Mouse (Mus musculus) spleen, adult 2 months (tissue): Measurements from ENCODE around the gene Ap5s1. TPM values are rescaled to one million over a fixed set of nuclear protein-coding genes. Genes with fewer than 3 reads are reported as not detected.

ENCODE experiments used
- DNase-seq, 2 experiments: peaks; one replicate each; pipeline versions ENCODE4 v3.0.0 to v3.0.0-alpha.2; 2012 to 2021; ENCODE audit warnings: low spot score in 2 of 2, low read depth in 1 of 2
- H3K27ac ChIP-seq: fragments of 200-500 bp; 2 replicates; pipeline ENCODE4 v1.5.1; 2012; ENCODE audit warnings: low read length, inconsistent platforms; ENCODE audit not compliant: insufficient read depth
- H3K27me3 ChIP-seq: fragments of 200-500 bp; 2 replicates; pipeline ENCODE4 v1.6.1; 2012; ENCODE audit warnings: mild to moderate bottlenecking, moderate library complexity, low read length, inconsistent platforms; ENCODE audit not compliant: control insufficient read depth, insufficient read depth
- H3K36me3 ChIP-seq: fragments of 200-500 bp; 2 replicates; pipeline ENCODE4 v1.6.1; 2012; ENCODE audit warnings: mild to moderate bottlenecking, low read length, inconsistent platforms; ENCODE audit not compliant: control insufficient read depth, insufficient read depth
- H3K4me1 ChIP-seq: fragments of 200-500 bp; 2 replicates; pipeline ENCODE4 v1.6.1; 2011; ENCODE audit warnings: inconsistent platforms; ENCODE audit not compliant: control insufficient read depth, insufficient read depth, insufficient read length
- H3K4me3 ChIP-seq: fragments of 200-500 bp; 2 replicates; pipeline ENCODE4 v1.5.1; 2011; ENCODE audit warnings: mild to moderate bottlenecking, inconsistent platforms; ENCODE audit not compliant: insufficient read depth, insufficient read length; ENCODE audit errors: extremely low read depth
- CTCF ChIP-seq: fragments of 200-500 bp; IDR thresholded peaks from 2 replicates; pipeline ENCODE4 v1.5.1; 2011; ENCODE audit warnings: mild to moderate bottlenecking, inconsistent platforms; ENCODE audit not compliant: insufficient read depth, insufficient read length, insufficient replicate concordance; ENCODE audit errors: extremely low read depth
- POLR2A ChIP-seq: fragments of 200-500 bp; IDR thresholded peaks from 2 replicates; pipeline ENCODE4 v1.6.1; 2011; ENCODE audit warnings: low read depth, low read length, inconsistent platforms
- WGBS: fragments of 180-500 bp; shearing (Covaris S2); methylation state at CpG from one replicate; pipeline ENCODE4 v1.1.7; 2018; 5-methylcytosine and 5-hydroxymethylcytosine counted together
- polyA plus RNA-seq: library from polyadenylated mRNA; depleted of rRNA; stranded (reverse); fragments of >200 nt; gene quantifications from 2 replicates; pipeline ENCODE4 v1.2.3, GENCODE M21; 2012

Ap5s1 gene
- polyA plus RNA-seq, 1 experiment, result 24.3 TPM

GRCm38 (mm10) chr2:131234127-131234650, 27.3 kb downstream of the Ap5s1 start:
- 6% methylated on average over 28 of the region's 28 CpGs for WGBS
- no peak for TF ChIP-seq POLR2A
- no peak for TF ChIP-seq CTCF
- Histone ChIP-seq H3K4me1 (peaks cover 14% of the 10 kb centered on the region; the same call in 1 of the 2 replicates), H3K27ac (peak overlapping the region; percentile 86), H3K36me3 (peaks cover 6% of the 10 kb centered on the region), H3K4me3 (peak overlapping the region; percentile 90), H3K27me3 (no peaks in the 10 kb centered on the region)
- DNase-seq, result no peak

DNA sequence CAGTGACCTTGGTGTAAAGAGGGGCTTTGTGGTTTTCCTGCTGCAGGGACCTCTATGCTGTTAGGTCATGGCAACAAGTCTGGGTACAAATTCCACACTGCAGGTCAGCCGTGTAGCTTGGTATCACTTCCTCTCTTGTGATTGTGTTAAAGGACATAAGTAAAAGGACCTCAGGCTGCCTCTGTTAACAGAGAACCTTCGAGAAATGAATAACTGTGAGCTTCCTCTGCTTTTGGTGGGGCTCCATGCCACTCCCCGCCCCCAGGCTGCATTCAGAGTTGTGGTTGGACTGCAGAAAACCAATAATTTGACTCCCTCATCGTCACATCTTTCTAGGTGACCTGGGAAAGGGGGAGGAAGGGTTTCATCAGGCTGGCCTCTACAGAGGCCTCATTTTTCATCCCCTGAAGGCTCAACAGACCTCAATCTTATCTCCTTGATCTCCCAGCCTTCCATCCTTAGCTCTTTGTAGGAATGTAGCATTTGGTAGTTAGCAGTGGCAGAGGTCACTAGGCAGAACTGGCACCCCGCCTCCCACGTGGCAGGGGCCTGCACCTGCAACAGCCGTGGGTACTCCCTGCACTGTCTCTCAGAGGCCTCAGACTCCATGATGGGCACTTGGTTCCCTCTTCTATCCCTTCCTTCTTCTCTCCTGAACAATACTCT, 28.2 kb downstream of the Ap5s1 start:
- peaks cover 14% of the 10 kb centered on the region; the same call in 1 of the 2 replicates for H3K4me1 ChIP-seq
- H3K27ac ChIP-seq, result peak overlapping the region; percentile 86
- TF ChIP-seq POLR2A (no peak), CTCF (no peak)
- DNase-seq, result peak; percentile 32 to 50
- H3K36me3 ChIP-seq, result peaks cover 12% of the 10 kb centered on the region
- WGBS, result 33% methylated on average over 7 of the region's 7 CpGs
- H3K4me3 ChIP-seq, result 0 out of 2 replicates have a peak overlapping the region, but pooled peaks have one; percentile 90
- no peaks in the 10 kb centered on the region for H3K27me3 ChIP-seq

GRCm38 (mm10) chr2:131242180-131242579, 35.3 kb downstream of the Ap5s1 start:
- H3K4me3 ChIP-seq, result no peak overlapping the region
- no peak overlapping the region for H3K27ac ChIP-seq
- H3K36me3 ChIP-seq, result peaks cover 65% of the 10 kb centered on the region
- no peak for DNase-seq
- no peaks in the 10 kb centered on the region for H3K27me3 ChIP-seq
- TF ChIP-seq POLR2A, result no peak
- no peaks in the 10 kb centered on the region for H3K4me1 ChIP-seq

DNA sequence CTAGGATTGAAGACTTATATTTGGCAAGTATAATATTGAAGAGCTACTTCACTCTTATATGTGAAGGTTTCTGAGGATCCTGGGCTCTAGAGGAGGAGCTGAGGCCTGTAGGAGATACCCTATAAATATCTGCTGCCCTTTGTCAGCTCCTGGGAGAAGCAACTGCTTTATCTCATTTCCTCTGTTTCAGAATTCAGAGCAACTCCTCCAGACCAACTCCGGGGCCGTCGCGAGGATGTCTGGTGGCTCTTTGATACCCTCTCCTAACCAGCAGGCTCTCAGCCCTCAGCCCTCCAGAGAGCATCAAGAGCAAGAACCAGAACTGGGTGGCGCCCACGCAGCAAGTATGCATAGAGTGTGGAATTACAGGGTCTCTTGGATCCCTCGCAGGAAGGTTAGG, 36.1 kb downstream of the Ap5s1 start:
- Histone ChIP-seq H3K4me3 (no peak overlapping the region), H3K36me3 (peaks cover 66% of the 10 kb centered on the region), H3K27me3 (no peaks in the 10 kb centered on the region), H3K4me1 (no peaks in the 10 kb centered on the region), H3K27ac (no peak overlapping the region)
- WGBS, result 89% methylated on average over 7 of the region's 7 CpGs
- no peak for DNase-seq
- TF ChIP-seq POLR2A, result no peak
- no peak for TF ChIP-seq CTCF

DNA sequence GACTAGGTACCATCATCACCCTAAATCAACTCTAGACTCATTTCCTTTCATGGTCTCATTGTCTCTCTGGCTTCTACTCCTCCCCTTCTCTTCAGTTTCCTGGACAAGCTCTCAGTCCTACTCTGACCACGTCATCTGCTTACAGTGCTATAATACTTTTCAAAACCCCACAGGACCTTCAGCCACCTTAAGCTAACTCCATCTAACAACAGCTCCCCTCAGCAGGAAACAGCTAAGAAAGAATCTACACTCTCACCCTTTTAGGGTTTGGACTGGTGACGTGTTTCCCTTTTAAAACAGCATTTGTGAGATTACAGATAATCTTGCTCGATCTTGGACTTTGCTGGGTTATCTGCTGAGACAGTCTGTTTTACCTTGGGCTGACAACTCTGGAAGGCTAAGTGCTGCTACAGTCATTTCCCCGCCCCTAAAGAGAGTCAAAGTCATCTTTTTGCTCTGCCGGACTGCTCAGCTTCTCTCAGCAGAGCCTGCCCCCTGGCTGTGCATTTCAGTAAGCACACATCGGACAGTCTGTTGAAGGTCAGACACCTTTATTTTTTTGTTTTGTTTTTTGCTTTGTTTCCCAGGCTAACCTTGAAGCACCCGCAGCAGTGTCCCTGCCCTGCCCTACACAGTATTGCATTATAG, 46.9 kb downstream of the Ap5s1 start:
- H3K27me3 ChIP-seq, result no peaks in the 10 kb centered on the region
- WGBS, result 8% methylated on average over 7 of the region's 7 CpGs
- peaks cover 2% of the 10 kb centered on the region; the same call in 1 of the 2 replicates for H3K36me3 ChIP-seq
- H3K27ac ChIP-seq, result no peak overlapping the region
- no peaks in the 10 kb centered on the region for H3K4me1 ChIP-seq
- H3K4me3 ChIP-seq, result no peak overlapping the region
- peak; percentile 47 to 69 for DNase-seq
- TF ChIP-seq POLR2A (no peak), CTCF (peak; percentile 86; the same call in 1 of the 2 replicates)

DNA sequence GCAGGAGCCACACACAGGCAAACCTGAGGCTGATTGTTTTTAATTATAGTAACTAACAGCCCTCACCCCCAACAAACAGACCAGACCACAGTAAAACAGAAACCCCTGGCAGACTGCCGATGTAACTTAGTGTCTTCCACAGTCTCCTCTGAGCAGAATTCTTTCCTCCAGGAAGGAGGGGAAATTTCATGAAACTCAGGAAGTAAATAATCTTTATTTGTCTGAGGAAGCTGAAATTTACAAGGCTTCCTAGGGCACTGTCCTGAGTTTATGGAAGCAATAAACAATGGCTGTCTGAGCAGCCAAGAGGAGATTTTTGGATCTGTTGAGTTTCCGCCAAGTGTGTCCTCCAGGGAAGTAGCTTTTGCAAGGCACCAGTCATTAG, 47.4 kb downstream of the Ap5s1 start:
- H3K4me3 ChIP-seq, result no peak overlapping the region
- H3K36me3 ChIP-seq, result no peaks in the 10 kb centered on the region
- no peak for DNase-seq
- no peaks in the 10 kb centered on the region for H3K27me3 ChIP-seq
- TF ChIP-seq CTCF (no peak), POLR2A (no peak)
- no peak overlapping the region for H3K27ac ChIP-seq
- WGBS, result 52% methylated on average over 2 of the region's 2 CpGs
- no peaks in the 10 kb centered on the region for H3K4me1 ChIP-seq

DNA sequence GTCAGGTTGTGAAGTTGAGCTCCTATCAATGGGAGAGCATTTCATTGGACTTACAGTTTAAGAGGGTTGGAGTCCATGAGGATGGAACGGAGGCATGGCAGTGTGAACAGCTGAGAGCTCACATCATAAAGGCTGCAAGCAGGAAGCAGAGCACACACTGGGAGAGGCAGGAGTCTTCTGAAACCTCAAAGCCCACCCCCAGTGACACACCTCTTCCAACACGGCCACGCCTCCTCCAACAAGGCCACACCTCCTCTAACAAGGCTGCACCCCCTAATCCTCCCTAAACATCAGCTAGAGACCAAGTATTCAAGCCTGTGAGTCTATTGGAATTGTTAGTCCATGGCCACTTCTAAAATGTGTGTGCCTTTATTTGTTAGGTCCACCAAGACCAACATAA, 48.9 kb downstream of the Ap5s1 start:
- Histone ChIP-seq H3K27me3 (no peaks in the 10 kb centered on the region), H3K4me1 (no peaks in the 10 kb centered on the region), H3K36me3 (no peaks in the 10 kb centered on the region), H3K4me3 (no peak overlapping the region), H3K27ac (no peak overlapping the region)
- TF ChIP-seq CTCF (no peak), POLR2A (no peak)
- no peak for DNase-seq
- 82% methylated on average over 3 of the region's 3 CpGs for WGBS
